Mouse (Mus musculus): ENCODE data around the gene Gtpbp1. TPM values are rescaled to one million over a fixed set of nuclear protein-coding genes. Genes with fewer than 3 reads are reported as not detected.

Gtpbp1 gene
- polyA plus RNA-seq, 1 experiment from 2014 or later: 38.7 TPM

DNA sequence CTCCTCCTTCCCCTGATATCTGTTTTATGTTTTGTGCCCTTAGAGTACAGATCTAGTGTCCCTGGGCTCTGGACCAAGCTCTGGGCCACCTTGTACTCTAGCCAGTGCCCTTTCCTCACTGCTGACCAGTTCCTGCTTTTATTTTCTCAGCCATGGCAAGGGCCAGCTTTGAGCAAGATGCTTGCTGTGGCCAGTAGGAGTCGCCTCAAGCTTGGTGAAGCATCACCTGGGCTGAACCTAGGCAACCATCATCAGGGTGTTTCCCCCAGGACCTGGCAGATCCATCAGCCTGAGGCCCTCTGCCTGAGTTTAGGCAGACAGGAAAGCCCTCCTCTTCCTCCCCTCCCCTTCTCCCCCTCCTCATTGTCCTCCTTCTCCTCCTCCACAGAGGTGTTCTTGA lies 32.8 kb downstream of the Gtpbp1 start:
- DNase-seq (ENCODE audit: low spot score): peak; percentile 41

DNA sequence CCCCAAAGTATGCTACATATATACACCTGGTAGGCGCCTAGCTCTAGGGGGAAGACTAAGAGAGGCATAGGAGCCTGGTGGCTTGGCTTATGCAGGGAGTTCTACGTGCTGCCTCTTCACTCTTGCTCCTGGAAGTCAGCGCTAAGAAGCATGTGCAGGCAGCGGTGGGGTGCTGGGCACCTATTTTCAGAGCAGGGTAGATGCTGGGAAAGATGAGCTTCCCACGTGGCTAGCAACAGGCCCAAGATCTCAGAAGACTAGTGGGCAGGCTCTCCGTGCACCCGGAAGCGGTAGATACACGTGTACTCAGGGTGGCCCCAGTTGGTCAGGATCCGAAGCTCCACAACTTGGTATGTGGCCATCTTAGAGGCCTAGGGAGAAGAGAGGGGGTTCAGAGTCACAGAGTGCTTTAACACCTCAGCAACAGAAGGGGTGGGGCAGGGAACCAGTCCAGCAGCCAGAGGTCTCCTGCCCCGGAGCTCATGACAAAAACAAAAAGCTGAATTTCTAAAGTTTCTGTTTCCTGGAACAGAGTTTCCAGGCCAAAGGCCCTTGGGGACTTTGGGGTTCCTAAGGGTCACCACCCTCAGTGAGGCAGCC lies 34.6 kb downstream of the Gtpbp1 start:
- DNase-seq (ENCODE audit: low spot score): no peak

DNA sequence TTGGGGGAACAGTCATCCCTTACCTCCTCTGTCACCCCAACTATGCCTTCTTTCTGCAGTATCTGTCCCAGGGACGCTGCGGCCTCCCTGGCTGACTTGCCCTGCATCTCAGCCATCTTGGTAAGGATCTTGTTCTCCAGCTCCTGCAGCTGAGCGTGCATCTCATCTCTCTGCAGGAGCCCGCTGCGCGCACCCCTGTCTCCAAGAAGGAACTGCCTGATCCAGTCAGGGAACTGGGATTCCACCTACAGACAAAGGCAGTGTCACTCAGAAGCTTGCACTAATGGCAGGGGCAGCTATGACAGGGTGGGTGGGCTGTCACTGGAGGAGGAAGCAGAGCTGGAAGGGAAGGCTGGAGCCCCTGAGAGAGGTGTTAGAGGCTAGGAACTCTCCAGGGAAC lies 37.2 kb downstream of the Gtpbp1 start:
- no peak for DNase-seq (ENCODE audit: low spot score)

DNA sequence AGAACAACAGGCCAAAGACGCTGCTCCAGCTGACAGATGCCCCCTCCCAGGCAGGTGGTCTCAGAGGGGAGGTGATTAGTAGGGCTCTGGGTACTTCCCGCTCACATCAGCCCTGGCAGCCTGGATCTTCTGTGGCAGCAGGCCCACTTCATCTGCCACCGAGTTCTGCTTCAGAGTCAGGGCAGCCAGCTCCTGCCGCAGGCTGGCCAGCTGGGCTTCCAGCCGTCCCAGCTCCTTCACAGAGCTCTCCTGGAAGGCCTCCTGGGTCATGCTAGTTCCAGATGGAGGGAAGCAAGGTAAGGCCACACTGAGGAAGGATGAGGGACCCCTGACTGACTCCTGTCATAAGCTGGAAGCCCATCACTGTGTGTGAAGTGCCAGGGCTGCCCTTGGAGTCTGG lies 37.7 kb downstream of the Gtpbp1 start:
- DNase-seq (ENCODE audit: low spot score): no peak

DNA sequence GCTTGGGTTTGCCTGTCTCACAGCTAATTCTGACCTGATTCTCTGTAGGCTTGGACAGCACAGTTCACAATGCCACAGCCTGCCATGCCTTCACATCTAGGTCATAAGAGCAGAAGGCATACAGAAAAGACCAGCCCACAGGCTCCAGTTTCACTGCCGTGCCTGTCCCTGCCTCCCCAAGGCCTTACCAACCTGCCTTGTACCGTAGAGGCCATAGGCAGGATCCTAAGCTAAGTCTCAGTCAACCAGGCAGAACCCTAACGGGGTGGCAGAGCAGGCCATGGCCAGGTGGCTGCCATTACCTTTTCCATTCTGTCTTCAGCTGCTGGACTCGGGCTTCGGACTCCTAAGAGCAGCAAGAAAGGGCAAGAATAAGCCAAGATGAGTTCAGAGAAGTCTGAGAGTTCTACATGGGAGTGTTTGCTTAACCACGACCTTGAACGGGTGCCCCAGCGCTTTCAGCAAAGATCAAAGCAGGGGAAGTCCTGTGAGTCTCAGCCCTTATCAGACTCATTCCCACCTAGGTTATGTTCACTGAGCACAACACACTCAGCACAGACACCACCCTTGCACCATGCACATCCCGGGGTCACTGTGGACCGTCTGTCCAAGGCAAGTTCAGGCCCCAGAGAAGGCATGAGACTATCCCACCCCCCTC lies 38.2 kb downstream of the Gtpbp1 start:
- DNase-seq (ENCODE audit: low spot score): peak; percentile 44

DNA sequence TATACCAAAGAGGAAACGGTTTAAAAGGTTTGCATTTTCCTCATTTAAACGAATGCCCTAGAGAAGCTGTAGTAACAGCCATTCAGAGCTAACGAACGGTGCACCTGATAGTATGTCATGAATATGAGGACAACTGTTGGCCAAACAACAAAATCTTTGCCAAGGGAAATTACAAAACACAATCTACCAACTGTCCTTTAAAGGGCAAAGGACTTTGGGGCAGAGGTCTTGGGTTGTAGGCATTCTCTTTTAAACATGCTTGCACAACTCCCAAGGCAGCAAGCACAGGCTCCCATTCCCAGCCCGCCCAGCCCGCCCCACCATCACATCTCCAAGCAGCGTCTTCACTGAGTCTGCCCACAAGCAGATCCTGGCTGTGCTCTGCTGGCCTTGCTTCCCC lies 40.9 kb downstream of the Gtpbp1 start:
- no peak for DNase-seq (ENCODE audit: low spot score)

DNA sequence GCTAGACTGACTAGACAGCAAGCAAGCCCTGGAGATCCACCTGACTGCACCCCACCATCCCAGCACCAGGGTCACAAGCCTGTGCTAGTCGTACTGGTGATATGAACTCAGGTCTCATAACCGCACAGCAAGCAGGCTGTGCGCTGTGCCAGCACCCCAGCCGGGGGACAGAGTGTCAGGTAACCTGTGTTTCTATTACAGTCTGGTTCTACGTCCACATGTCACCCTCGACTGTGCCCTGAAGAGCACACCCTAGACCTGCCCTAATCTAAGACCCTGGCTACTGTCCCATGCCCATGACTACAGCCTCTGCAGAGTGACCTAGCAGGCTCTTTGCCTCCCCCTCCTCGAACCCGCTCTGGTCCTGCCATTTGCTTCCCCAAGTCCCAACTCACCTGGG lies 42.5 kb downstream of the Gtpbp1 start:
- no peak for DNase-seq (ENCODE audit: low spot score)

DNA sequence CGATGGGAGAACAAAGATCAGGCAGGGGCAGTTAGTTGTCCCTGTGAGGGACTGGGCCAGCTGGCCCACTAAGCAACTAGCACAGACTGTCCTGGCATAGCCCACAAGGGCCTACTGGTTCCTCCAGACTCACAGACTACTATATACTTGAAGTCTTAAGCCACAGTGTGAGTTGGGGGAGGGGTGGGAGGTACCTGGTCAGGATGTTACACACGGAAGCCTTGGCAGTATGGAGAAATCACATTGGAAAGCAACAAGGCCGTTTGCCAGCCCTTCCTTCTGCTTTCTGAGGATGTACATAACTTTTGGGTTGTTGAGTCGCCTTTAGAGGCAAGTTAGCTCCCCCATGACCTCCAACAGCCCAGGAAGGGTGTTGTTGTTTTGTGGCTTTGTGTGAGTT lies 43.0 kb downstream of the Gtpbp1 start:
- no peak for DNase-seq (ENCODE audit: low spot score)

DNA sequence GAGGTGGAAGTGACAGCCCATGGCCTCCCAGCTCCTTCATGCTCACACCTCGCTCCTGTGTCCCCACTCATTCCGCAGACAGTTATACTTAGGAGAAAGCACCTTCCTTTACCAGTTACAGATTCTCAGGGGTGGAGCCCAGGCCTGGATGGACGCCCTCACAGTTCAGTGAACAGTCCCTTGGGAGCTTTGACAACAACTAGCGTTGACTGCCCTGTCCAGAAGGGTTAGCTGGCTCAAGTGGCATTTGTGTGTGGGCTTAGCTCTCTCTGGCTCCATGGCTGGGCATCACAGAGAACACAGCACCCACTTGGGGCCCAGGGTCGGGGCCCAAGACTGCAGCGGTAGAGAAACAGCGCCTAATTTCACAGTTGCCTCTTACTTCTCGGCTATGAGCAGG lies 43.7 kb downstream of the Gtpbp1 start:
- no peak for DNase-seq (ENCODE audit: low spot score)

DNA sequence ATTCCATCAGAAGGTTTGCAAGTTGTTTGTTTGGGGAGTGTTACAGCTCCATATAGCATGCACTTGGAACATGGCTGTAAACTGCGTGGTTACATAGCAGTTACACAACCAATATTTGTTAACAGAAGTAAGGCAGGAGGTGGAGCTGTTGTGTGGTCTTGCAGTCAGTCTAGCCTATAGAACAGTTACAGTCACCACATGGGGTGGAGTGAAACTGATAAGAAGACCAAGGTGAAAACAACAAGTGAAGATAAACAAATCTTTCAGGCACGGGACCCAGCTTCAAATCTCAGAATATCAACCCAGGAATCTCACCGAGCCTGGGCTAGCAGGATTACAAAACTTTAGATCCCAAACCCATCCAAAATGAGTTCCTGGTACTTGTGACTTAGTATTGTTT lies 50.1 kb downstream of the Gtpbp1 start:
- DNase-seq (ENCODE audit: low spot score): no peak

DNA sequence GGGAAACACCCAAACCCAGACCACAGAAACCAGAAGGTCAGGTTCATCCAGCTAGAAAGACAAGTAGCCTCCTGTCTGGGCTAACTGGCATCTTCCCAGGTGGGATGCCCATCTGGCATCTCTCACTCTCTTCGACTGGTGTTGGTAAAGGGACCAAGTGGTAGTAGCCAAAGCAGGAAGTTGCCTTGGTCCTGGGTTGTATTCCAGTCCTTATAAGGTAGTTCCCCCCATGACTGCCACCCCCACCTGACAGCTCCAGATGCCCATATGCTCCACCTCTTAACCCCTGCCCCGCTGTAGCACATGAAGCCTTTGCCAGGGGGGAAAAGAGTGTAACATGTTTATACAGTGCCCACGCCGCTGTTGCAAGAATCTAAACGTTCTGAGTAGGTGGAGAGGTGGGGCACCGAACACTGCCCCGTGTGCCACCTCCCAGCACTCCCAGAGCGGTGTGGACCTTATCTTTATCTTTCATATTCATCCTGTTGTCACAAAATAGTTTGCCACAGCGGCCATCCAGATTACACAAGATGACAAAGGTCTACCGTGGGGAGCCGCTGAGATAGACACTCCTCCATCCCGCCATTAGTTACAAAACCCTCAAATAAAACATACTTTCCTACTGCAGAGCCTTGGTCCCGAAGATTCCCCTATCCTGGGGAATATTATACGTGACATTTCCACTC lies 50.7 kb downstream of the Gtpbp1 start:
- DNase-seq (ENCODE audit: low spot score): peak; percentile 79

DNA sequence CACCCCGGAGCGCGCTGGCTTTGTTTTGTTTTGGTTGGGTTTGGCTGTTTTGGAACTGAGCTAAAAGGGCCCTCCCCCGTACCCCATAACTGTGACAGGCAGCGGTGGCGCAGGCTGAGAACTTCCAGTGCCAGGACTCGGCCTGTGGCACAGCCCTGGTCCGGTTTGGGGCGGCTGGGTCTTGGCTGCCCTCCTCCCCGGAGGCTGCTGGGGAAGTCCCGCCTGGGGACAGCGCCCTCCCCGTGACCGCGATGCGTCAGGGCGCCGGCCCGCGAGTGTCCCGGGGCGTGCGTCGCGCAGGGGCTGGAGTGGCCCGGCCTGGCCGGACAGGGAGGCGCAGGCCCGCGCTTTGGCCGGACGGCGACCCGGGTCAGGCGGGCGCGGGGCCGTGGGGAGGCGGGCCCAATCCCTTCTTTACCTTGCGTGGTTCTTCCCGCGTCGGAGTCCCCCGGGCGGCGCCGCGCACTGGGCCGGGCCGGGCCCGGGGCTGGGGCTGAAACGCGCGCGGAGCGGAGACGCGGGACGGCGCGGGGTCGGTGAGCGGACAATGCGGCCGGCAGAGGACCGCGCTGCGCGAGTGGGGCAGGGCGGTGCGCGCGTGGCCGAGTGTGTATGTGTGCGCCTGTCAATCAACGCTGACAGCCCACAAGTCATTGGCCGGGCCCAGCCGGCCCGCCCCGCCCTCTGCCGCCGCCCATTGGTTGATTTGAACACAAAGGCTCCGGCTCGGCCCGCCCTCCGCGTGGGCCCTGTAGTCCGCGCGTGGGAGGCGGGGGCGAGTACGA lies 51.5 kb downstream of the Gtpbp1 start, which contains the start of gene Sun2:
Sun2 (minus strand) TSS at position 616 of the 785 bp plus-strand sequence.
- DNase-seq (ENCODE audit: low spot score): peak; percentile 92

DNA sequence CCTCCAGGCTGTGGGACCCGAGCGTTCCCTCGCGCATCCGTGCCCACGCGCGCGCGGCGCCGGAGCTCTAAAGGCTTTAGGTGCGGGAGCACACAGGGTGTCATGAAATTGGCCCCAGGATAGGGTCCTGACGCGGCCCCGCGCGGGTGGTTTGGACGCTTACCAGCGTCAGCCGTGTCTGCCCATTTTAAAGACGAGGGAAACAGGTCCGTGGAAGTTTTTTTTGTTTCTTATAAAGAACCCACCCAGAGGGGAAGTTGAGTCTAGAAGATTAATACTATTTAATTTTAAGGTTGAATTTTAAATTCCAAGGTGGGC lies 52.0 kb downstream of the Gtpbp1 start:
- DNase-seq (ENCODE audit: low spot score): no peak

DNA sequence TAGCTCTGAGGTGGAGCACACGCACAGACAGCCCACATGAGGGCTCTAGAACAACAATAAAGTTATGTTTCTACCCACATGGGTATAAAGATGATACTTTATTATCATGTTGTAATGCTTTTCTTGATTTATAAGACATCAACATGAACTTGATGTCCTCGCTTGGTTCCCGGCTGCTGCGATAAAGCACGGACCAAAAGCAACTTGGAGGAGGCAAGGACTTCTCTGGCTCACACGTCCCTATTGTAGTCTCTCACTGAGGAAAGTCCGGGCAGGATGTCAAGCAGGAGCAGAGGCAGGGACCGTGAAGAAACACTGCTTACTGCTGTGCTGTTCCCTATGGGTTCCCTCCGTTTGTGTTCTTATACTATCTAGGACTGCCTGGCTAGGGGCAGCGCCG lies 53.4 kb downstream of the Gtpbp1 start:
- DNase-seq (ENCODE audit: low spot score): no peak

DNA sequence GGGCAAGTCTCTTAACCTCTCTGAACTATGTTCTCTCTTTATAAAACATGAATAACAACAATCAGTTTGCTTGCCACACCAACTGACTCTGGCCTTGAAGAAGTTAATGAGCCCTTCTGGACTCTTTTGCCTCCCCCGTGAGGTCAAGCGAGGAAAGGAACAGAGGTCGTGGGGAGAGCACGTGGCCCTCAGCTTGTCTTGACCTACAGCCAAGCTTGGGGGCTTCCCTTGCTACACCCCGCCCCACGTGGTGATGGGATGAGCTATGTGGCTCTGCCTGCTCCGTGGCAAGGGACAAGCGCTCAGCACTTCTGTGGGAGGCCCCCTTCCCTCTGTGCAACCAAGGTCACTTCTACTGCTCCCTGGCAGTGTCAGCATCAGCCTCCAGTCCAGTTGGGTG lies 54.1 kb downstream of the Gtpbp1 start:
- DNase-seq (ENCODE audit: low spot score): no peak

DNA sequence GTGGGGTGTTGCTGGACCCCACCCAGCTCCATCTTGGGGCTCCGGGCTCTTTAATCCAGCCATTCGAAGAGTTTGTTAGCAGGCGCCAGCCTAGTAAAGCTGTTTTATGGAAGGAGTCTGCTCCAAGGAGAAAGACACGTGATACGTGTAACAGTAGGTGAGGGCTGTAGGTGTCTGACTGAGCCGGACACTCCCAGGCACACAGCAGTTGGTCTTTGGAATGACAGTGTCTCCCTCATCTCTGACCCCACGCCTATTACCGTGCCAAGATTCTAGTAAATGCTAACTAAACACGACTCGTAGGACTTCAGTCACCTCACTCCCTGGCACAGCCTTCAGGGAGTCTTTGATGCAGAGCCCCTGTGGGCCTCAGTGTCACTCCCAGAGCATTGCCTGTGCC lies 54.7 kb downstream of the Gtpbp1 start:
- DNase-seq (ENCODE audit: low spot score): no peak

DNA sequence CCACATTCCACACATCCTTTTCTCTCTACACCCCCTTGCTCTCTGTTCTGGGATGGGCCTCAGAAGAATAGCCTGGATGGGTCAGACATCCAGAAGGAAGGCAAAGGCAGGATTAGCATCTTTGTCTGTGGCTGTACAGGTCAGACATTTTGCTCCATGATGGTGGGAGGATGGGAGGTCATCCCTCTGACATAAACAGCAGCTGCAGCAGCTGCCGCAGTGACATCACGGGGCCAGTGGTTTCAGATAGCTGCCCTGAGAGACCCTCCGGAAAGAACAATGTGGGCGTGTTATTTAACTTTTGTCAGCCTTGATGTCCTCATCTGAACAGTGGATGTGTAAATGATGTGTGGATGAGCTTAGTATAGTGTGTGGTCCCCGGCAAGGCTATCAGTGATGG lies 55.2 kb downstream of the Gtpbp1 start:
- DNase-seq (ENCODE audit: low spot score): no peak

DNA sequence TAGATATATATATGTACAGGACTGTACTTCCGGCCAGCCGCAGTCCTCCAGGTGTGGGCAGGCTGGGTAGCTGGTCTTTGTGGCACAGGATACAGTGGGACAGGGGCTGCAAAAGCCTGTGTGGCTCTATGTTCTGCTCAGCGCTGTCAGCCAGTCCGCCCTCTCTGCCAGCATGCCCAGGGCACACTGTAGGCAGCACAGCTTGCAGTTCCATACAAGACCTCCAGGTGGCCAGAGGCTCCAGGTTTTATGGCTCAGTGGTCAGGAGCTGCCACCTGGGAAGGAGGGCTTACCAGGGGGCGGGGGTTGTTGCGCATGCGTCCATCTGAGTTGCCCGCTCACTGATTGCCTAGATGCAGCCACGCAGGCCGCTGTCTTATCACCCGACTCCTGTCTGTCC lies 57.4 kb downstream of the Gtpbp1 start:
- peak; percentile 42 for DNase-seq (ENCODE audit: low spot score)

DNA sequence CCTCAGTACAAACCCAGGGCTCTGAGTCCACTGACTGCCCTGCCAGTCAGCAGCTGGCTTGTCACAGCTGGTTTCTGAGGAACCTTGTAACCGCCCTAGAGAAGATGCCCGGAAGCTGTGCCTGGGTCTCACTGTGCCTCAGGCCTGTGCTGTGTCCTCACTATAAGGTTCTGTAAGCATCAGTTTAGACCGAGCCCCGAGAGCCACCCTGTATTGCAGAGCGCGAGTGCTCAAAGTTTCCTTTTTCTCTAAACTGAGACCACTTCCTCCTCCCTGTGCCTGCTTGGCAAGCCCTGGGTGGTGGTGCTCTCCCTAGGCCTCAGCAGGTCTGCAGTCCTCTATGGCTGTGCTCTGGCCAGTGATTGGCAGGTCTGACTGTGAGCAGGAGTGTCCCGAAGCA lies 58.5 kb downstream of the Gtpbp1 start:
- no peak for DNase-seq (ENCODE audit: low spot score)

DNA sequence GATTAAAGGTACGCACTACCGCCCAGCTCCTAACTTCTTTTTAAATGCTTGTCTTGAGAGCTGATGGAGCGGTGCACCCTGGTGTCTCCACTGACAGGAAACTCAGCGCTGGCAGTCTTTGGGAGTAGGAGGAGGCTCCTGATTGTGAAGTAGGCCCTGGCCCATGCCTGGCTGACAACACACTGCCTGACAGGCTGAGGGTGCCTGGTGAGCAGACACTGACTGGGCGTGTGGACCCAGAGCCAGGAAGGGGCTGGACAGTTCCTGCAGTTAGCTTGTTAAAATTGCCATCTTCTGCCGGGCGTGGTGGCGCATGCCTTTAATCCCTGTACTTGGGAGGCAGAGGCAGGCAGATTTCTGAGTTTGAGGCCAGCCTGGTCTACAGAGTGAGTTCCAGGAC lies 59.6 kb downstream of the Gtpbp1 start:
- DNase-seq (ENCODE audit: low spot score): no peak

DNA sequence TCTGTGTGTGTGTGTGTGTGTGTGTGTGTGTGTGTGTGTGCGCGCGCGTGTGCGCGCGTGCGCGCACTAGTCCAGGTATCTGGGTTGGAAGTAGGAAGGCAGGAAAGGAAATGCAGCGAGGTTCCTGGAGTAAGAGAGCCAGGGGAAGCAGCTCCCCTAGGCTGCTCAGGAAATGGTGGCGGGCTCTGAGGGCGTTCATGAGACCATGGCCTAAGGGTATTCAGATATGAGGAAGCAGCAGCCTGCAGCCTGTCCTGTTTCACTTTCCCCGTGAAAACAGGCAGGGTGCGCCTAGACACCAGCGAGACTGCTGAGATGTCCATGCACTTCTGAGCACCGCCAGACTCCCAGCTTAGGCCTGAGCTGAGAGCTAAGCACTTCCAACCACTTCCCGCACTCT lies 61.1 kb downstream of the Gtpbp1 start:
- DNase-seq (ENCODE audit: low spot score): no peak

DNA sequence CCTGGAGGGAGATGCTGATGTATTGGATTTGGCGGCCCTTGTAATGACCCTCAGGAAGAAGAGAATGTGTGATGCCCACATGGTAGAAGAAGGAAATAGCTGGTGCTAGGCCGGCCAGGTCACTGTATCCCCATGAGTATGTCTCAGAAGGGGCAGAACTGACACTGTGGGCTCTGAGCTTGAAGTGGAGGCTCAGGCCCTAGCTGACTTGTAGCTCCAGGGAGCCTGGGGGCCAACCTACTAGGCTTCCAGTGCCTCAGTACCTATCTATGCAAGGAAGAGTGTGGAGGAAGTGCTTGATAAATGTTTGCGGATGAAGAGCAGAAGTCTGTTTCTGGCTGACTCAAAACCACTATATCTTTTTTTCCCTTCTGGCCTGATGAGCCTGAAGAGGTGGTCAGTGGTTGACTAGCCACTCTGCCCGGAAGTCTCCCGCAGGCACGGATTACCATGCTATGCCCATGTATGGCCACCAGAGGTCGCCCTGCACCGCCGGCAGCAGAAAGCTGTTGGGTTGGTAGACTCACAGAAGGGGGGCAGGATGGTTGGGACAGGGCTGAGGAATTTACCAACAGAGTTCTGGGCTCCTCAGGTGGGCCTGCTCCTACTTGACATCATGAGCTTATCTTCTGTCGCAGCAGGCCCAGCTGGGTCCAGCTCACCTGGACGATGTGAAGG lies 62.2 kb downstream of the Gtpbp1 start:
- peak; percentile 75 for DNase-seq (ENCODE audit: low spot score)
